Mouse (Mus musculus) midbrain, postnatal 0 days (tissue): ENCODE measurements around the gene Inka2. TPM values are rescaled to one million over a fixed set of nuclear protein-coding genes. Genes with fewer than 3 reads are reported as not detected.
A peak's percentile ranks its signal among the peaks of the same experiment; 100 is the strongest.

Source experiments
- ATAC-seq: fragments of 200-750 bp; cut with Nextera tagmentation; 2 replicates; pipeline ENCODE4 v1.8.0; 2017; ENCODE audit warnings: moderate number of reproducible peaks, mild to moderate bottlenecking, moderate TSS enrichment, moderate library complexity; ENCODE audit not compliant: low FRiP score
- DNase-seq: peaks from one replicate; pipeline ENCODE4 v3.0.0-alpha.2; 2015; ENCODE audit warnings: low spot score
- H3K27ac ChIP-seq: fragments of 300-500 bp; sonication (generic); 2 replicates; pipeline ENCODE4 v1.5.1; 2014; ENCODE audit warnings: low read depth, mild to moderate bottlenecking, low read length, mixed read lengths
- H3K27me3 ChIP-seq: fragments of 300-500 bp; sonication (generic); 2 replicates; pipeline ENCODE4 v1.6.1; 2014; ENCODE audit warnings: low read length, control low read depth, mixed read lengths; ENCODE audit not compliant: insufficient read depth
- H3K36me3 ChIP-seq: fragments of 300-500 bp; sonication (generic); 2 replicates; pipeline ENCODE4 v1.6.1; 2014; ENCODE audit warnings: low read length, control low read depth, mixed read lengths; ENCODE audit not compliant: insufficient read depth
- H3K4me1 ChIP-seq: fragments of 300-500 bp; sonication (generic); 2 replicates; pipeline ENCODE4 v1.6.1; 2014; ENCODE audit warnings: mild to moderate bottlenecking, control low read depth, antibody characterized with exemption, low read length, mixed read lengths; ENCODE audit not compliant: insufficient read depth
- H3K4me2 ChIP-seq: fragments of 300-500 bp; sonication (generic); 2 replicates; pipeline ENCODE4 v1.6.1; 2014; ENCODE audit warnings: low read depth, mild to moderate bottlenecking, low read length, mixed read lengths; ENCODE audit not compliant: poor library complexity, severe bottlenecking
- H3K4me3 ChIP-seq: fragments of 300-500 bp; sonication (generic); 2 replicates; pipeline ENCODE4 v1.5.1; 2014; ENCODE audit warnings: low read depth, mild to moderate bottlenecking, low read length, moderate library complexity
- H3K9ac ChIP-seq: fragments of 300-500 bp; sonication (generic); replicated peaks from 2 replicates; pipeline ENCODE4 v1.6.1; 2014; ENCODE audit warnings: mild to moderate bottlenecking, low read length, moderate library complexity, mixed read lengths; ENCODE audit not compliant: poor library complexity, severe bottlenecking
- H3K9me3 ChIP-seq: fragments of 300-500 bp; sonication (generic); 2 replicates; pipeline ENCODE4 v1.6.1; 2016; ENCODE audit warnings: low read length, control low read depth
- CTCF ChIP-seq: IDR thresholded peaks from 2 replicates; pipeline ENCODE4 v1.5.1; 2016; ENCODE audit warnings: antibody characterized with exemption, mild to moderate bottlenecking
- WGBS: fragments of 180-500 bp; shearing (Covaris S2); extraction: QIAGEN DNeasy Blood & Tissue Kit; methylation state at CpG from one replicate; pipeline ENCODE4 v1.1.7; 2014; 5-methylcytosine and 5-hydroxymethylcytosine counted together
- polyA plus RNA-seq: library from polyadenylated mRNA; unstranded; fragments of >200 nt; fragmentation: Nextera tagmentation; extraction: Ambion mirVana; gene quantifications from 2 replicates; pipeline ENCODE4 v1.2.1, GENCODE M21; 2015
- total RNA-seq: library from RNA; depleted of rRNA; stranded (reverse); fragments of >200 nt; gene quantifications from 2 replicates; pipeline ENCODE4 v1.2.3, GENCODE M21; 2014; rRNA removed

Inka2 gene
- total and polyA plus RNA-seq, 2 experiments from 2014 or later, result 3.7 to 7.7 TPM

DNA sequence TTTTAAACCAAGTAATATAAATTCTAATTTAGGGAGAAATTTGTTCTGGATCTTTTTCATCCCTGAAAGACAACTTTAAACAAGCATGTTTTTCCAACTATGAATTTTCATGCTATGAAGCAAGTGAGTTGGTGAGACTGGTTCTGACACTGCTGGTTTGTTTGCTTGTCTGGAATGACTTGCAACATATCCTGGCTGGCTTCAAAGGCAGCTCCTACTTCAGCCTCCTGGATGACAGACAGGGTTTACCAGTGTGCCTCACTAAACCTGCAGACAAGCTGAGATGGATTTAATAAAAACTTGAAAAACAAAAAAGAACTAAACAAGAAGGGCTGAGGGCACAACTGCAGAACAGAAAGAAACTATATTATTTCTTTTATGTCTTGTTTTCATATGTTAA is 53.7 kb downstream of the Inka2 start:
- no peak for DNase-seq
- Histone ChIP-seq H3K4me1 (no peaks in the 10 kb centered on the region), H3K4me2 (no peak overlapping the region), H3K27ac (no peak overlapping the region), H3K9ac (no peak overlapping the region), H3K4me3 (no peak overlapping the region), H3K9me3 (no peaks in the 10 kb centered on the region), H3K27me3 (no peaks in the 10 kb centered on the region), H3K36me3 (no peaks in the 10 kb centered on the region)
- ATAC-seq, result no peak
- TF ChIP-seq CTCF, result no peak

DNA sequence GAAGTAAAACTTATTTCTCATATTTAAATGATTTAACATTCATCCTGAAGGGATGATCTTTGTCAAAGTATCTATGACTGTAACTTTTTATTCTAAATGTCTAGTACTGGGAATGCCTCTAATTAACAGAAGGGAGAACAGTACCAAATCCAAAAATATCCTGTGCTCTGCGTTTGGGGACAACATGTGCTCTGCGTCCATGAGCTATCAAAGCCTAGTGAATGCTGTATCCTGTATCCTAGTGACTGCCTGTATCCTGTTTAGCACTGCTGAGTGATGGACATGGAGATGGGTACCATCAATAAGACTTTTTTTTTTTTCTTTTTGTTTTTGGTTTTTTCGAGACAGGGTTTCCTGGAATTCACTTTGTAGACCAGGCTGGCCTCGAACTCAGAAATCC is 54.3 kb downstream of the Inka2 start:
- Histone ChIP-seq H3K4me3 (no peak overlapping the region), H3K4me2 (no peak overlapping the region), H3K4me1 (no peaks in the 10 kb centered on the region), H3K27me3 (no peaks in the 10 kb centered on the region), H3K9ac (no peak overlapping the region), H3K27ac (no peak overlapping the region), H3K9me3 (no peaks in the 10 kb centered on the region), H3K36me3 (no peaks in the 10 kb centered on the region)
- ATAC-seq, result no peak
- no peak for DNase-seq
- WGBS, result 84% methylated on average over 4 of the region's 4 CpGs
- no peak for TF ChIP-seq CTCF

DNA sequence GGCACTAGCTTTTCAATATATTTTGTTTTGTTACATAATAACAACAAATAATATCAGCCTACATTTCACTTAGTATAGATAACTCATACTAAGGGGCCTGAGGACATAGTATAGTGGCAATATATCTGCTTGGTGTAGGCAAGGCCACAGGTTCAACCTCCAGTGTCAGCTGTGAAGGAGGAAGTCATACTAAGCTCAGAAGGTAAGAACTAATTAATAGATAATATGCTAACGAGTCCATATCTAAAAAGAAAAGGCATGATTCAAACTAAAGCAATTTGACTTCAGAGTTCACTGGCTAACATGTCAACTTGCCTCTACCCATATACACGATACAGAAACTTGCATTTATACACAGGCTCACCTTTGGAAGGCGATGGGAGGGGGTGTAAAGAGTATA is 55.7 kb downstream of the Inka2 start:
- Histone ChIP-seq H3K9me3 (no peaks in the 10 kb centered on the region), H3K36me3 (no peaks in the 10 kb centered on the region), H3K9ac (no peak overlapping the region), H3K27me3 (no peaks in the 10 kb centered on the region), H3K4me3 (no peak overlapping the region), H3K27ac (no peak overlapping the region), H3K4me1 (no peaks in the 10 kb centered on the region), H3K4me2 (no peak overlapping the region)
- DNase-seq (no peak), ATAC-seq (no peak)
- TF ChIP-seq CTCF, result no peak
- over 99% methylated on average over 3 of the region's 3 CpGs for WGBS

DNA sequence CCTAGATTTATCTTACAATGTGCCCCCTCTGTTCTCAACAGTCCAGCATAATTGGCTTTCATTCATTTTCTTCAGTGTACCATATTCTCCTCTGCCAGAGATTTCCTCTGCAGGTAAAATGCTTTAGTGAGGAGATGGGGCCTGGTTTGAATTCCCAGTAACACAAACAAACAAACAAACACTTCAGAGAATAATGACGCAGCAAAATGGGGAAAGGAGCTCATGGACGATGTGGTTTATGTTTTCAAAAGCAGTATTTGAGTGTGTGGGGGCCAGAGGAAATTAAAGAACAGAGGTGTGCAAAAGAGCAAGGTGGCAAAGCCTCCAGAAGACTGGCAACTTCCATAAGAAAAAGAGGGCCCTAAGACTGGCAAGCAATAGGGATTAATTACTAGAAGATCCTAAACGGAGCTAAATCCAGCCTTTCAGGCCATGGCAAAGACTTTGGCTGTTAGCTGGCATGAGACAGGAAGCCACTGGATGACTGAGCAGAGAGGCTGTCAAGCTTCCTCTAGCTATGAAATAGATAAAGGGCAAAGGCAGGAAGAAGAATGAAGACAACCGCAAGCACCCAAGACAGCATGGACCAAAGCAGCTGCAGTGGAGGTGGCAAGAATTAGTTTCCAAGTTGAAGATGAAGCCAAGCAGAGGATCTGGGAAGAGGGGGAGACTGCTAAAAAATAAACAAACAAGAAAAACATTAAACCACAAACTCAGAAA is 58.9 kb downstream of the Inka2 start:
- TF ChIP-seq CTCF, result no peak
- WGBS, result 65% methylated on average over 4 of the region's 4 CpGs

DNA sequence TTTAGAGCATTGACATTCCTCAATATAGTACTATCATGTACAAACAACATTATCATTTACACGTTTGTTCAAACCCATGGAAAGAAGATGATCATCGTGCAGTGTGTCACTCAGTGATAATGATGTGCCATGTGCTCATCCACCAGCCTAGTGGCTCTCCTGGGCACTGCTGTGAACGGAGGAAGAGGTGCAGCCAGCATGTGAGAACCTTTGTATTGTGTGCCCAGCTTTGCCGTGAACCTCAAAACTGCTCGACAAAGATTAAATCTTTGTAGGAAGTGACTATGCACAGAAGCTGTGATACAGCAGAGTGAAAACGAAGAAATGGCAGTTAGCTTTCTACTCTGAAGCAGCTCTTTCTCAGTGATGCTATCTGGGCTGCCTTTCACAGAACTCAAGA is 64.1 kb downstream of the Inka2 start:
- H3K9me3 ChIP-seq, result no peaks in the 10 kb centered on the region
- no peak overlapping the region for H3K4me3 ChIP-seq
- DNase-seq, result no peak
- no peak overlapping the region for H3K9ac ChIP-seq
- WGBS, result 81% methylated on average over 6 of the region's 6 CpGs
- no peaks in the 10 kb centered on the region for H3K4me1 ChIP-seq
- no peak for TF ChIP-seq CTCF
- ATAC-seq, result no peak
- H3K27me3 ChIP-seq, result no peaks in the 10 kb centered on the region
- no peak overlapping the region for H3K4me2 ChIP-seq
- H3K36me3 ChIP-seq, result no peaks in the 10 kb centered on the region
- H3K27ac ChIP-seq, result no peak overlapping the region

More for the DNA sequence above, 58.9 kb downstream of the Inka2 start:
- Histone ChIP-seq H3K4me3 (no peak overlapping the region), H3K36me3 (no peaks in the 10 kb centered on the region), H3K9me3 (no peaks in the 10 kb centered on the region), H3K27ac (0 out of 2 replicates have a peak overlapping the region, but pooled peaks have one; percentile 18), H3K27me3 (no peaks in the 10 kb centered on the region), H3K4me1 (no peaks in the 10 kb centered on the region), H3K9ac (no peak overlapping the region), H3K4me2 (no peak overlapping the region)
- ATAC-seq (no peak), DNase-seq (no peak)

DNA sequence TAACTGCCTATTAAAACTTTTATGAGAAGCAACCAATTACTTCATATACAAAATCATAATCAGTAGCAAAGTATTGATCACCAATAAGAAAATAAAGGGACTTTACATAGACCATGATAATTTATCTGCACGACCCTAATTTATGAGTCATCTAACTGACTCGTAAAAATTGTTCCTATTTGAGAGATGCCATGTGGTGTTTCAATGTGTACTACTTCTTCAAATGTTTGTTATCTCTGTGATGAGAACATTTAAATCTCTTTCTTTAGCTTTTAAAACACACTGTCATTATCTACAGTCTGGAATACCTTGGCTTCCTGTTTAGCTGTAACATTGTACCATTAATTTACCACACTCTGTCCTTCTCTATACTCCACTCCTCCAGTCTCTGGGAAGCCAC is 65.0 kb downstream of the Inka2 start:
- no peak for TF ChIP-seq CTCF
- ATAC-seq (no peak), DNase-seq (no peak)
- no peak overlapping the region for H3K27ac ChIP-seq
- H3K4me1 ChIP-seq, result no peaks in the 10 kb centered on the region
- H3K9me3 ChIP-seq, result no peaks in the 10 kb centered on the region
- no peaks in the 10 kb centered on the region for H3K36me3 ChIP-seq
- H3K9ac ChIP-seq, result no peak overlapping the region
- no peak overlapping the region for H3K4me3 ChIP-seq
- WGBS, result 94% methylated on average over 2 of the region's 2 CpGs
- no peaks in the 10 kb centered on the region for H3K27me3 ChIP-seq
- H3K4me2 ChIP-seq, result no peak overlapping the region

Other genes starting within 250 kb of the Inka2 start
- 23.0 and 28.7 TPM in 2 replicates for gene Ddx20, start 17.0 kb upstream of the Inka2 start, total RNA-seq
- gene Ddx20, start 17.0 kb upstream of the Inka2 start, polyA plus RNA-seq, result 16.5 TPM in 2 replicates
- gene Rap1a, start 96.7 kb downstream of the Inka2 start, total RNA-seq, result 27.1 and 32.2 TPM in 2 replicates
- gene Rap1a, start 96.7 kb downstream of the Inka2 start, polyA plus RNA-seq, result 59.9 and 66.0 TPM in 2 replicates
- gene Adora3, start 166.3 kb downstream of the Inka2 start, total RNA-seq, result 0.66 and 0.77 TPM in 2 replicates
- gene Adora3, start 166.3 kb downstream of the Inka2 start, polyA plus RNA-seq, result 0.20 and 0.30 TPM in 2 replicates
- gene Tmigd3, start 166.3 kb downstream of the Inka2 start, total RNA-seq, result not detected in 2 replicates
- gene Tmigd3, start 166.3 kb downstream of the Inka2 start, polyA plus RNA-seq, result not detected in 2 replicates
- 0.33 and 1.0 TPM in 2 replicates for gene I830077J02Rik, start 228.1 kb downstream of the Inka2 start, total RNA-seq
- gene I830077J02Rik, start 228.1 kb downstream of the Inka2 start, polyA plus RNA-seq, result 0.25 and 0.40 TPM in 2 replicates